Comparison of ENCODE assay signal across 9 mouse cellular contexts in the genomic region with DNA sequence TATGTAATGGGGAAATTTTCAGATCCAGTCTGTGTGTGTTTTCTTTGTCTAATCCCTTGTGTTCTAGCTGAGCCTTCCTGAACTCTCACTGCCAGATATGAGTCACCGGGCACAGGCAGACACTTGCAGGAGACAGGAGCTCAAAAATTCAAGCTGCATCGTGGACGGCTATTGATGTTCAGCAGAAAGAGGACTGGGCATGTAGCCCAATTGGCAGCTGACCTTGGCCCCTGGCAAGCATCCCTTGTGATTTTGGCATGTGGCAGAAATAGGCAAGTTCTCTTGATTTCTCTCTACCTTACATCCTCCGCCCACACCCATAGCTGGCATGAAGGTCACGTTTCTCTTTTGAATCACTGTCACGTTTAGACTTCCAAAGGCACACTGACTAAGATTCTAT. TPM values are rescaled to one million over a fixed set of nuclear protein-coding genes. Genes with fewer than 3 reads are reported as not detected.
A peak's percentile ranks its signal among the peaks of the same experiment; 100 is the strongest.
DNase-seq lines count a peak whose midpoint lies in the region; ATAC-seq lines count a peak whose summit lies in the region.
"Had no signal": no experiment of that assay in that cellular context is flagged by ENCODE, and none has a peak within 500 bp of the region (broad histone marks: within the 10 kb centered on the region; RNA-seq: fewer than 3 reads in every experiment).

No protein-coding gene starts in this region.

- no peaks in the 10 kb centered on the region for H3K4me1 ChIP-seq in heart, embryonic 11.5 days (ENCODE audit: control insufficient read depth, insufficient read depth, low read length)

- H3K4me3 ChIP-seq in heart, embryonic 11.5 days (ENCODE audit: low read depth, low read length): no peak overlapping the region

- no peak overlapping the region for H3K4me2 ChIP-seq in heart, embryonic 11.5 days

- ATAC-seq in heart, embryonic 11.5 days (replicated peaks; ENCODE audit: insufficient number of reproducible peaks, low FRiP score, low TSS enrichment): no peak
- ATAC-seq in erythroid progenitor cell, adult 5-6 weeks (replicated peaks; ENCODE audit: low FRiP score, poor library complexity, severe bottlenecking): no peak

- H3K36me3 ChIP-seq in heart, embryonic 11.5 days (ENCODE audit: control insufficient read depth, insufficient read depth, low read length): no peaks in the 10 kb centered on the region

- no peaks in the 10 kb centered on the region for H3K27me3 ChIP-seq in heart, embryonic 11.5 days (ENCODE audit: control insufficient read depth, insufficient read depth, low read length)
- H3K27me3 ChIP-seq: CH12.LX had no signal

- no peak overlapping the region for H3K9ac ChIP-seq in heart, embryonic 11.5 days (ENCODE audit: low read depth, low read length)

- 80% methylated on average over 6 of the region's 6 CpGs for WGBS in heart, embryonic 11.5 days (ENCODE audit: insufficient replicate concordance)

- intact Hi-C loops in heart, postnatal 10 days (cut with DNase I): no loop called here
- intact Hi-C loops in left cerebral cortex, postnatal 10 days (cut with DNase I): no loop called here

- H3K27ac ChIP-seq in heart, embryonic 11.5 days (ENCODE audit: low read depth, low read length): no peak overlapping the region

- peak; percentile 93 for DNase-seq in heart, adult 11 months
- DNase-seq in adipocyte (ENCODE audit: low spot score): peak; percentile 91
- peak; percentile 32 to 91 for DNase-seq in cerebellum, postnatal 4 days (ENCODE audit: low spot score in 2 of 2)
- DNase-seq in heart, postnatal 10 days: peak; percentile 83 to 86
- peak; percentile 60 to 76 for DNase-seq in left cerebral cortex, postnatal 10 days (ENCODE audit: extremely low spot score in 1 of 2, low spot score in 2 of 2)
- DNase-seq in urinary bladder, adult 2 months (ENCODE audit: low spot score): peak; percentile 43

- no peaks in the 10 kb centered on the region for H3K9me3 ChIP-seq in heart, embryonic 11.5 days (replicated peaks; ENCODE audit: control insufficient read depth, low read length)

RNA-seq across cellular contexts. Expression of gene Slc1a4, which starts 15.0 kb away (rescaled TPM):
- 7.9 and 10.6 TPM in 2 replicates for polyA plus RNA-seq in heart, embryonic 11.5 days (2014; fragmentation: Nextera tagmentation; extraction: Ambion mirVana)
- total RNA-seq in heart, postnatal 10 days (2021): 1 to 10 TPM; 3.1 to 3.5 TPM
- total RNA-seq in left cerebral cortex, postnatal 10 days (2021): 10 to 100 TPM; 67.7 to 75.4 TPM
- polyA plus RNA-seq in urinary bladder, adult 2 months (2012; rRNA removed): 2.9 and 4.5 TPM in 2 replicates
- 1.8 TPM in 1 of 2 replicates, not detected in the other for total RNA-seq in erythroid progenitor cell, adult 5-6 weeks (2015; ENCODE audit: low replicate concordance)
- total RNA-seq in erythroid progenitor cell, adult 5-6 weeks (2017; ENCODE audit: low replicate concordance): 0.77 TPM in 1 of 2 replicates, not detected in the other

Comparison
In these comparisons a context has a peak if more than half of its experiments do, and no peak if none do; other contexts are left out.
1. DNase-seq: peak in every context shown above with its lines; median percentile 93 in heart, adult 11 months; 91 in adipocyte; 84 in heart, postnatal 10 days; 68 in left cerebral cortex, postnatal 10 days; 62 in cerebellum, postnatal 4 days; 43 in urinary bladder, adult 2 months.
2. RNA of gene Slc1a4, which starts 15.0 kb away (total RNA-seq): 67.7 to 75.4 TPM in left cerebral cortex, postnatal 10 days; 3.1 to 3.5 TPM in heart, postnatal 10 days and 0.77 to 1.8 TPM in erythroid progenitor cell, adult 5-6 weeks; every median in the first group is over 10 times any median in the second.